Mouse (Mus musculus) c-Kit-negative CD71-positive TER-119-positive erythroid progenitor cells, embryonic 14.5 days (primary cell): ENCODE data around the gene Cxcr6.

Experiments used
- DNase-seq: peaks from one replicate; pipeline ENCODE4 v3.0.0-alpha.2; 2013; ENCODE audit warnings: low read depth, low spot score

The Cxcr6 gene

DNA sequence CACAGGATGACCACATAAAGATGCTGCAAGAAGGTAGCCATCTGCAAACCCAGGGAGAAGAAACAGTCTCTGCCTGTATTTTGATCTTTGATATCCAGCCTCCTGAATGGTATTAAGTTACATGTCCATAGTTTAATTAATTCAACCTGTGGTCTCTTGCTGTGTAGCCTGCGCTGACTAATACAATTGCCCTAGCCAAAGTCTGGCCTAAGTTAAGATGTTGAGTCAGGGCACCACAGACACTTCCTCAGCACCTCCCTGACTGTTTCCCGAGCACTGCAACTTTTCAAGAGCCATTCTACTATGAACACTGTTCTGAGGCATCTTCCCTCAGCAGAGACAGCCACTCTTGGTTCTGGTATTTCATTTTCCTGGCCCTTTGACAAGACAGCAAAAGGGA, 12.3 kb downstream of the Cxcr6 start:
- DNase-seq, result no peak

DNA sequence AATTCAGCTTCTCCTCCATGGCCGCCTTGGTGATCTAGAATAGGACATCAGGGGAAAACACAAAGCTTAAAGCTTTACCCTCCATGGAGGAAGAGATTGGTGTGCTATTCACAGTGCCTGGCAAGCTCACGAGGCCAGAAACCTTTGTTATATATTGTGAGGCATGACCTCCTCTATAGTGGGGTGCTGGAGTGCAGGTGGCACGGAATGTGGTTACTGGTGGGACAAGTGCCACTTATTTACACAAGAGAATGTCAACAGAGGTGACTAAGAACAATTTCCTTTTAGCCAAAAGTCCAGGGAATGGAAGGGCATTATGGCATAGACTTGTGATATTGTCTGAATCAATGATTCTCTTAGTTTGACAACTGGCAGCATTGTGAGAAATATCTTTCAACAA, 20.4 kb downstream of the Cxcr6 start:
- DNase-seq, result no peak

DNA sequence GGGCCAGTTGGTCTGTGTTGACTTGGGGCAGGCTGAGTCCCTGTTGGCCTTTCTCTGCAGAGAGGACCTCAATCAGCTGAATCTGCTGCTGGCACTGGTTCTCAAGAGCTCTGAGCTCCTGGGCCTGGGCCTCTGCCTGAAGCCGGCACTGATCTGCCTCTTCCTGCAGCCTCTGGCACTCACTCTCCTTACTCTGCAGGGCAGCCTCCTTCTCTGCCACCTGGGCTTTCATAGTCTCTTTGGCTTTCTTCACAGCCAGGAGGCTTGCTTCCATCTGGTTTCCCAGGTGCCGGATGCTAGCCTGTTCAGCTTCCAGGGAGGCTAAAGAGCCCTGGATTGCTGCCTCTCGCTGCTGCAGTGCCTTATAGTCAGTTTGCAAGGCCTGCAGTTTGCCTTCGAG, 22.6 kb downstream of the Cxcr6 start:
- no peak for DNase-seq

DNA sequence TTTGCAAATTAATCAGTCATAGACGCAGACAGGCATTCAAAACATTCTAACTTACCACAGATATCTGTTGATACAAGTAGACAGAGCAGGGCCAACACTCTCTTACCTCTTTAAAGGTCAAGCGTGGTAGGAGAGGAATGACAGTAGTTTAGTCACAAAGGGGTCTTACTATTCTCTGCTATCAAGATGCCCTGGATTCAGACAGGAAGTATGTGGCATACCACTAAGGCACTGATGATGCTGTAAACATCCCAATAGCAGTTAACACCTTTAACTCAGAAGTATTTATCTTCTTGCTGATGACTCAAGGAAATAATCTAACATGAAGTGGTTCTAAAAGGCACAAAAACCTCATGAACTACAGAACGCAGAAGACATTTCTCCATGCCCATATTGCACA, 29.6 kb downstream of the Cxcr6 start:
- no peak for DNase-seq

DNA sequence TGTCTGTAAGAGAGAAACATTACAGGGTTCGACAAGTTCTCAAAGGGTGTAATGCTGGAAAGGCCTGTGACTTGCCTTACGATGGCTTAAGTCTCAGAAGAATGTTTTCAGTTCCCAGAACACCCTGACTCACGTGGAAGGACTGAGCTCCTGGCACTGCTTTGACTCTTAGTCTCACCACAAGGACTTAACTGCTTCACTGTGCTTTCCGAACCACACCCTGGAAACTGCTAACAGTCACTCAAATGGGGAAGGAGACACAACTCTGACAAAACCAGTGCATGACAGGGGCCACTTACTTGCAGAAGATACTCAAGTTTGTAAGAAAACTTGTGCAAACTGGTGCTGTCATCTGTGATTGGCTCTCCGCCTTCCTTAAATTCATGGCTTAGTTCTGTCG, 34.0 kb downstream of the Cxcr6 start:
- no peak for DNase-seq

DNA sequence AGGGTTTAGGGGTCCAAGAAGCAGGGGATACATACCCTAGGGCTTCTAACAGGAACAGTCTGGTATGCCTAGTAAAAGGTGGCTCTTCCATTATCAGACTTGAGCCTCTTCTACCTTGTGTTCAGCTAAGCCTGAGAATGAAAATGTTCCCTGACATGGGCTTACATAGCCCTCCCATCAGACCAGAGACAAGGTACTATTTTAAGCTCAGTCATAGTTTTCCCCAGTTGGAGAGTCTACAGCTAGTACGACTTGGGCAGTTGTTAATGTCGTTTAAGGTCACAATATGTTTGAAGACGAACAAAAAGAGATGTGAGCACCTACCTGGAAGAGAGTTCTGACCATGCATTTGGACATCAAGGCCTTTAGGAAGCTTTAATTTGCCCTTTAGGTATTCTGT, 38.2 kb downstream of the Cxcr6 start:
- DNase-seq, result no peak

DNA sequence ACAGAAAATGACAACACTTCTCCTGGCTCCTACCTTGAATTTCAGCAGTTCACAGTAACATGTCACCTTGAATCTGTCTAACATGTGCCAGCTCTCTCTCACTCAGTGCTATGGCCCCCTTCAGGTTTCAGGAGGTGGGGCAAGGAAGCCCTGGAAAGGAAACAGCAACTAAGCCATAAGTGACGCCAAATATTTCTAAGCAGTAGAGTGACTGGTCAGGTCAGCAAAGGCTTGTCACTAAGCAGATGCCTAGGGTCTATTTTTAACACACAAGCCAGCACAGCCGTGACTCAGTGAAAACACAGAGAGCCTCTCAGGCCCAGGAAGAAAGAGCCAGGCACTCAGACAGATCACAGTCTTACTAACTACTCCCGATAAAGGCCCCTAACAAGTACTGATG, 38.8 kb downstream of the Cxcr6 start:
- no peak for DNase-seq

DNA sequence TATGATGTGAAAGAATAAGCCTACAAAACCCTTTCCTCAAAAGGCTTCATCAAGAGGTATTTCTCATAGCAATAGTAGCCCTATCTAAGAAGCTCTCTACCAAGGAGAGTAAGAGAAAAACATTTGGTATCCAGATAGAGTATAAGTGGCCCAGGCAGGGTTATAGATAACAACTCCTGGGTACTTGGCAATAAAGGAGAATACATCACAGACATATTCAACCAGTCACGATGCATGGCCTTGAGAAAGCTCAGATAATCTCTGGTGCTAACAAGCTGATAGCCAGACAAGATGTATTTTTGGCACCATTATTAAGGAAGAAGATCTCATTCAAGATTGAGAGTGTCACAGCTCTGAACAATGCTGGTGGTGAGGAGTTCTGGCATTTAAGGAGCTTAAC, 40.2 kb downstream of the Cxcr6 start:
- no peak for DNase-seq

DNA sequence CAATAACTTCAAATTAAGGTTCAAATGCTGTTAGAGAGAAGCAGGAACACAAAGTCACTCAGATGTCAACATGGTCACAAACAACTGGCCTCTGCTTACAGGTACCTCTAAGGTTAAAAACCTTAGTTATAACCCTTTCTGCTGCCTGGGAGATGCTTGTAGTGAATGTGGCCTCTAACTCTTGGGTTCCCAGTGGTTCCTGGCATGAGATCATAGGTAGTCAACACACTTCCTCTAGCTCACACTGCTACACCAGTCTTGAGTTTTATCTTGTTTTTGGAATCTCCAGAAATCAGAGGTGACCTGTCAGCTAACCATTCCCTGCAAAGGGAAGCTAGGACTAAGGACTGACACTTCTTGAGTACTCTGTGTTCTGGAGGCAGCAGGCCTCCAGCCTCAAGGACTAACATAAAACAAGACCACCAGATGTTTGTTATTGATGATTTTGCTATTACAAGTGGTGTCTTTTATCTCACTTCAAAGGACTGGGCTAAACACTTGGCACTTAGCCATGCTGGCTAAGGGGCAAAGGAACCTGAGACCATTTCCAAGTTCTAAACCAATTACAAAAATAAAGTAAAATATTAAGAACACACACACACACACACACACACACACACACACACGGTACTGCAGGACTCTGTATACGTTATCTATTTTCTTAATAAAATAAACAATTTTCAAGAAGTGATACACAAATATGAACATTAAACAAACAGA, 43.9 kb downstream of the Cxcr6 start:
- DNase-seq, result no peak

DNA sequence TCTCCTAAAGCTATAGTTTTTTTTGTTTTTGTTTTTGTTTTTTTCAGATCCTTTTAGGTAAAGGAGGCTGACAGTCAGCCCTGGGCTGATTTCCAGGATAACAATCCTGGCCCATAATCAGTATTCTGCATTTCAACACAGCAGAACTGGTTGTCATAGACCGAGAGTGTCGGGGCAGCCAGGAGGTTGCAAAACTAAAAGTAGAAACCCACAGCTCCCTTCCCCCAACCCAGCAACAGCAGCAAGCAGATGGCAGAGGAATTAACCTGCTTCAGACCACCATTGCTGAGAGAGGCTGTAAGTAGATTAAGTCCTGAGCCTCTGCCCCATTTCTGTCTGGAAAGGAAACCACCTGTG, 44.4 kb downstream of the Cxcr6 start:
- DNase-seq, result no peak

DNA sequence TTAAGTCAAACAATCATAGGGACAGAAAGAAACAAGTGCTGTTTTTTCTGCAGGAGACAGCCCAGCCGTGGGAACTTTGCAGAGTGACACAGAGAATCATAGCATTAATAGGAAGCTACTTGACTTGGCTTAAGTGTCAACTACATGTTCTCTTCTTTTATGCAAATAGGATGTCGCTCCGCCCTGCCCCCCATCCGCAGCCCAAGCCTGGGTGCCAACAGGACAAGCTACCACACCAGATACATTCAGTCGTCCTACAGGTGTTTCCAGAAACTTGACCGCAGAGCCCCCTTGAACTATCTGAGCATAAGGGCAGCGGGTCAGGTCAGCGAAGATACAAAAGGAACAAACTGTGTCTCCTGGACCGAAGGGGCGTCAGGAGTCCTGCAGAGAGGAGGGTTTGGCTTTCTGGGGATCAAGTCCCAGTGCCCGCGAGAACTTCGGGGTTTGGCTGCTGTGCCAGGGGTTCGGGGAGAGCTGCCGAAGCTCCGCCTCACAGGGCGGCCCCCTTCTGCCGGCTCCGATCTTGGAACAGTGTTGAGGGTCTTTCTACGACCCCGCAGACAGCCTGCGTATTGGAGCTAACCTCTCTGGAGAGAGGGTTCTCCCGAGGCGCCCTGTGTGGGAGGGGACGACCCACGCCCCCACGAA, 44.9 kb downstream of the Cxcr6 start:
- peak; percentile 47 for DNase-seq

DNA sequence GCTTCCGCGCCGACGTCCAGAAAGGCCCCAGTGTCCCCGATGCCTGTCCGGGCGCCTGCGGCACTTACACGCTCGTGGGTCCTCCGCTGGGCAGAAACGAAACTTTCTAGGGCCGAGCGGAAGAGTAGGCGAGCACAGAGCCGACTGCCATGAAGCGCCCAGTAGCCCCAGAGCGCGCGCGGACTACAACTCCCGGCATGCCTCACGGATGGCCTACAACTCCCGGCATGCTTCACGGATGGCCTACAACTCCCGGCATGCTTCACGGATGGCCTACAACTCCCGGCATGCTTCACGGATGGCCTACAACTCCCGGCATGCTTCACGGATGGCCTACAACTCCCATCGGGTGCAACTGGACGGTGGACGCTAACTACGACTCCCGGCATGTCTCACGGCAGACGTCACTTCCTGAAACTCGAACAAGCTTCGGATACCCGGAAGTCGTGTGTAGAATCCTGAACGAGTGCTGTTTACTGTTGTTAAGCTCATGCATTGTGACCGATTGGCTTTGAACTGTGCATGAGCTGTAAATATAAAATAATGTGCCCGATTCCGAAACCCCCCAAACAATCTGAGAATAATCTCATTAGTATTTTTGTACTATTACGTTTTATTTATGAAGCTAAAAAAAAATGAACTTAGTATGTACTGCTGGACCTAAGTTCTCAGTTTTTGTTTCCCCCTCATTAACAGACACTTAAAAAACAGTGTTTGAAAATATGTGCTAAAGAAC, 45.6 kb downstream of the Cxcr6 start, which contains the start of gene Fyco1:
Gene Fyco1 (minus strand): TSS at position 187 of the 736 bp plus-strand sequence.
- peak; percentile 90 for DNase-seq

DNA sequence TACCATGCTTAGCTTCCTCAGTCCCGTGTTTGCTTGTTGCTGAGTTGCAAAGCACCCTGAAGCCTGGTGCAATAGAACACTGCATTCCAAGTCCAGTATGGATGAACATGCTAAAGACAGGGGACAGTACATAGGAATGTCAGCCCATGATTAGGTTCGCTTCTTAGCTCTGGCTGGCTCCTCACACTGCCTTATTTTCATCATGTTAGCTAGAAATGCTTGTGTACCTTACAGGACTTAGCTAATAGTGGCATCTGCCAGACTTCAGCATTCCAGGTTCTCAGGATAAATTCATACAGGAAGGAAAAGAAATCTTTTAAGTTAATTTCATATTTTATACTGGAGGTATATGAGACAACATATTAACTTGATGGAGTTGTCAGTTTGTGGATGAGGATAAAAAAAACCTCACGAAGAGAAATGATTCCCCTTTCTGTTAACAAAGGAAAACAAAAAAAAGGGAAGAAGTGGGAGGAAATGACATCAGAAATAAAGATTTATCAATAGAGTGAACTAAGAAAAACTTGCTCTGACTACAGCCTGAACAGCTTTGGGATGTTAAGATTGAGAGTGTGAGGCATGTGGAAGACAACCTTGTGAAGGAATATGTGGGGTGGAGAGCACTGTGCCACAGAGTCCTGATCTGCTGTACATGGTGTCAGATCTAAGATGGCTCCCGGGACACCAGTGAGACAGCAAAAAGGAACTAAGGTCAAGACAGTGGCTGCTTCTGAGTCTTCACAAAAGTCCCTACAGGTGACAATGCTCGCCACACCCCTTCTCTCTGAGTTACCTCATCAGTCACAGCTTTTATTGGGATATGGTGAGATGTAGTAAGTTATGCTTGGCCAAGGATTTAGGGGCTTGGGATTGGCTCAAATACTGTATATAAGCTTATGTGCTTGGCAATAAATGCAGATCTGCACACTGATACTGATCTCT, 46.4 kb downstream of the Cxcr6 start:
- no peak for DNase-seq

DNA sequence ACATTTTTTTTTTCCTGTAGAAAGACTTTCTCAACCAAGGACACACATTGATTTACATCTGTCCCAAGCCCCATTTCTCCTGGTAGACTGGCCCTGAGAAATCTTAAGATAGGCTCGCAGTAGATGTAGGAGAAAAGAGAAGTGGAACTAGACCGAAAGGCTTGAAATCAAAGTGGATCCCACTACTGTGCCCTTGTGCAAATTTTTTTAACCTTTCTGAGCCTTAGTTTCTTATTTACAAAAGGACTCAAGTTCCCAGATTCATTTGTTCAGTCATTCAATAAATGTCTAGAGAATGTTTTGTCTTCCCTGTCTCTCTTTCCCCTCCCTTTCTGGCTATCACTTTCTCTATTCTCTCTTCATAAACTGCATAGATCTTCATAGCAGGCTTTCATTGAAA, 50.6 kb downstream of the Cxcr6 start:
- DNase-seq, result no peak
